Mouse (Mus musculus) layer of hippocampus, adult 8-10 months (tissue): ENCODE data around the gene Cep131. TPM values are rescaled to one million over a fixed set of nuclear protein-coding genes. Genes with fewer than 3 reads are reported as not detected.
A peak's percentile ranks its signal among the peaks of the same experiment; 100 is the strongest.

Experiments
- DNase-seq, 2 experiments: peaks; one replicate each; pipeline ENCODE4 v3.0.0; 2022; ENCODE audit warnings: low spot score in 2 of 2
- total RNA-seq, 4 experiments: library from RNA; stranded (reverse); gene quantifications; 2 replicates each; pipeline ENCODE4 v1.2.4; 2022

Gene Cep131
- total RNA-seq, 4 experiments from 2014 or later = 34.0 to 41.5 (median 35.9) TPM

DNA sequence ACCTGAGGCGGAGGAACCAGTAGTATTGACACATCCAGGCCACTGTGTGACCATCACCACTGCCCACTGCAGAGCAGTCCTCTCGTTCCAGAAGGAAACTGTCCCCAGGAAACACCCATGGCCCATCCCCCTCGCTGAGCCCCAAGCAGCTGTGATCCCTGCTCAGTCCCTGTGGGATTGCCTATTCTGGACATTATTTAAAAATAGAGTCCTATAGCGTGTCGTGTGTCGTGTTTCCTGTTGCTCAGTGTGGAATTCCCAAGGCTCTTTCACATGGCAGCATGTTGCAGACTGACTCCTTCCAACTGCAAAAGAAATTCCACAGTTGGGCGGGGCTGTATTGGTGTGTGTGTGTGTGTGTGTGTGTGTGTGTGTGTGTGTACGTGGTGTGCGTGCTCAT is 34.4 kb downstream of the Cep131 start:
- DNase-seq = no peak

DNA sequence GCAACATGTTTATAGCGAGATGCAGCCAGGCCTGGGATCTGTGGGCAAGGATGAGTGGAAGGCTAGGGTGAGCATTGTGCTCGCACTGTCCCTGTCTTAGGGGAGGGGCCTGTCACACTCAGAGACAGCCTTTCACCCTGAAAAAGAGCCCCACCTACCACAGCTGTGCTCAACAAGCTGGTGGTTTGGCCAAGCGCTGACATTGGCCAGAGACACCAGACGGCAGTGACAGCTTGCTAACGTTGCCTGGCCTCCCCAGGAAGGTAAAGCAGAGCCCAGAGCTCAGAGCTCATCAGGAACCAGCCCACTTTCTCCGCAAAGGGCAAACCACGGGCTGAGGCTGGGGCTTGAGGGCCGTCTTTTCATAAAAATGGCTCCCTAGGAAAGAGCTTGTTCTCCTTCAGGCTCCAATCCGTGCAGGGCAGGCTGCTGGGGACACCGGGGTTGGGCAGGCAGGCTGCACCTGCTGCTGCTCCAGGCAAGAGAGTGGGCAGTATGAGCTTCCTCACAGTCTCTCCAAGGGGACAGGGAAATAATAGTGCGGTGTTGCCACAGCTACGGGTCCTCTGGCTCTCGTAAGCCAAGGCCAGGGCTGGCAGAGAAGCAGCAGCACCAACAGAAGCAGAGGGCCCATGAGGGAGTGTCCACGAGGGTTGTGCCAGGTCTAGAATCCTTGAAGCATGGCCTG is 35.4 kb downstream of the Cep131 start:
- no peak for DNase-seq

DNA sequence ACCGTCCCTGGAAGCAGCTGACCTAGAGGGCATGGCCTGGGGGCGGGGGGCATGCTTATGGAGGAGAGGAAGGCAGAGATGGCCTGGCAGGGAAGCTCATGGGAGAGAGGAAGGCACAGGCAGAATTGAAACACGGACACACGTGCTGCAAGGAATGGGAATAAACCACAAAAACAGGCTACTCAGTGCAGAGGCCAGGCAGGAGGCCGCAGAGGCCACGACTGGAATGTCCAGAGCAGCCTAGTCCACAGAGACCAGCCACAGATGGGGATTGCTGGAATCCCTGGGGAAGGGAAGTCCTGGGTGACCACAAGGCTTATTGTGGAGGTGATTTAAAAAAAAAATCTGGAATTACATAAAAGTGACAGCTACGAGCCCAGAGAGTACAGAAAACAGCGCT is 37.6 kb downstream of the Cep131 start:
- no peak for DNase-seq

DNA sequence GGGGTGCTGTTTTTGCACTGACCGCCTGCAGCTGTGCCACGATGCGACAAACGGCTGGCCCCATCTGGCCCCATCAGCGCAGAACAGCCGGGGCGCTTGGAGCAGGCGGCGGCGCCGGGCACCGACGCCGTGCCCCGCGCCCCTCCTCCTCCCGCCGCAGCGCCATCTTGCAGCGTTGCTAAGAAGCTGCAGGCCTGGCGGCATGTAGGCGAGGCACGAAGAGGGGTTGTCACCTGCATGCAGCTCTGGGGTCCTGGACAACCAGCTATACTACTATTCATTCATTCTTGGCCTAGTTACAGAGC is 38.4 kb downstream of the Cep131 start:
- DNase-seq = no peak

DNA sequence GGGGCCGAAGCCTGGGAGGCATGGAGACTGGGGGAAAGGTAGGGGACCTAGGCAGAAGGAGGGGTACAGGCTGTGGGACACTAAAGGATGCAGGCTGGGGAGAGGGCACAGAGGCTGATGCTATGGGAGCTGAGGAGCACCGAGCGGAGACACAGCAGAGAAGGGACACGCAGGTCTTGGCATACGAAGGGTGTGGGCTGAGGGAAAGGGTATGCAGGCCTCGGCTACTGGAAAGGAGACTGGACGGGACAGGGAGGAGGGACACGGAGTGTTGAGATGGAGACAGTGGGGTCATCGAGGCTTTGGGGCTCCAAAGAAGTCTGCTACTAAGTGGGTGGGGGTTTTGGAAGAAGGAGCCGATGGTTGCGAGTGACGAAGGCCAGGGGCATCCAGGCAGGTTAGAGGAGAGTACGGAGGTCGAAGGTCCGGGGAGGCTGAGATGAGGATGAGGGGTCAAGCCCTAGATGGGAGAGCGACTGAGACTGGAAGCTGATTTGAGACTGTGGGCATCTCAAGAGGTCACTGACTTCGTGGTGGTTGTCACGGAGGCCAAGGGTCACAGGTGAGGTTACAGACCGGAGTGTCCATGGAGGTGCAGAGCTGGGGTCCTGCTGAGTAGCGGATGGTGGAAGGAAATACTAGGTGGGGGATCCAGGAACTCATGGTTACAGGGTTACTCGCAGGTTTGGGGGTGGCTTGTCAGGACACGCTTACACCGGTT is 38.9 kb downstream of the Cep131 start:
- no peak for DNase-seq

DNA sequence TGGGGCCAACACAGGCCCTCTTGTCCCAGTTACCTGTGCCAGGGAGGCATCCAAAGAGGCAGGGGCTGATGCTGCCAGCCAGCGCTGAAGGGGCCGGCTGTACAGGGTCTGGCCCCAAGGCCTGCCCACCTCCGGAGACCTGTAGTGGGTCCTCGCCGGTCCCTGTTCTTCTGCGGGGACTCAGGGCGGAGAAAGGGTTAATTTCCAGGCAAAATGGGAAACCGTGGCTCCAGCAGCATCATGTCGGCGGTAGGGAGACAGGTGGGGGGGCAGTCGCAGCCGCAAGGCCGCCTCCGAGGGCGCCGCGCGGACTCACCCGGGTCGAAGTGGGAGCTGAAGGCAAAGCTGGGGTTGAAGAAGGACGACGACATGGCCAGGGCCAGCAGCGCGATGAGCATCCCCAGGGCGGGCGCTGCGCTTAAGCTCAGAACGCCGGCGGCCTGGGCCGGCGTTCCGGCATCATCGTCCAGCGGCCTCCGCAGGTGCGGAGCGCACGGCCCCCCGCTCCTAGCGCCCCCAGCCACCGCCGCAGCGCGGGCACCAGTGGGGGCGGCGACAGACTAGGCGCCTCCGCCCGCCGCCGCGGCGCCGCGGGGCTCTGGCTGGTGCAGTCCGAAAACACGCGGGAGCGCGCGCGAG is 40.0 kb downstream of the Cep131 start, which contains the start of gene Aatk:
TSS of gene Aatk (minus strand) at position 615 of the 639 bp plus-strand sequence.
- DNase-seq = no peak

DNA sequence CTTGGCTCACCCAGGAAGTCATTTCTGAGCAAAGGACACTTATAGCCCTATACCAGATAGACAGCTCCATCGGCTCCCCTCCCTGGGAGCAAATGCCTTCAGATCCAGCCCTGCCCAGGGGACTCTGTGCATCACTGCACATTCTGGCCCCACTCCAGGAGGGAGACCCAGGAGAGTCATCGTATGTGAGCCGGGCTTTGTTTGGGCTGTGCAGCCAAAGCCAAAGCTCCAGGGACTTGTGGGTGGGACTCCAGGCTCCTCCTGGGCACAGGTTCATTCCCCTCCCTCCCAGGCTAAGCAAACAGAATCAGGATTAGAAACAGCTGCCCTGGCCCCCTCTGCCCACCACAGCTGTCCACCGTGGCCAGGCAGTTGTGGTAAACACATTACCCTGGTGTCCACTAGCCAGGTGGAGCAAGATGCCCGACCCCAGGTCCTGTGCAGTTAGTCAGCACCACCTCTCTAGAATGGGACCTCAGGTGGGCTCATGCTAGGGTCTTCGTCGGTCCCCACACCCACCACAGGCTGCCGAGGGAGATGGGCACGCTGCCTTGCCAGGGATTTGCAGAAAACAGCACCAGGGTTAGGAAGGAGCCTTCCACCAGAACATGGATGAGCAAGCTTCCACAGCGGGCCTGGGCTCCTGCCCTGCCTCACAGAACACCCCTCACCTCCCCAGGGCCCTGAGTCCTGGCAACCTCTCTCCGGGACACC is 40.6 kb downstream of the Cep131 start:
- no peak for DNase-seq

DNA sequence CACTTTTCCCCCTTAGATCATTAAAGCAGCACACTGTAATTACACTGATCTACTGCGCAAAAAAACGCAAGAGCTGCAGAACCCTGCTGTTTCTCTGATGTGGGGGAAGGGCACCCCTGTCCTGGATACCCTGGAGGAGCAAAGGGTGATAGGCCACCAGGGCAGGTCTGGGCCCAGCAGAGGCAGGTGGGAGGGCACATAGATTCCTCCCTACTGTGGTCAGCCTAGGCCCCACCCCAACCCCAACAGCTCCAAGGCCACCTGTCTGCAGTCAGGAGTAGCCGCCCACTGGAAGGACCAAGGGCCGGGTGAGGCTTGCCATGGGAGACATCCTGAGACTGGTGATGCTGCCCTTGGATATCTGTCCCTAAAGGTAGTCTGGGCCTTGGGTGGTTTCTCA is 41.3 kb downstream of the Cep131 start:
- no peak for DNase-seq

DNA sequence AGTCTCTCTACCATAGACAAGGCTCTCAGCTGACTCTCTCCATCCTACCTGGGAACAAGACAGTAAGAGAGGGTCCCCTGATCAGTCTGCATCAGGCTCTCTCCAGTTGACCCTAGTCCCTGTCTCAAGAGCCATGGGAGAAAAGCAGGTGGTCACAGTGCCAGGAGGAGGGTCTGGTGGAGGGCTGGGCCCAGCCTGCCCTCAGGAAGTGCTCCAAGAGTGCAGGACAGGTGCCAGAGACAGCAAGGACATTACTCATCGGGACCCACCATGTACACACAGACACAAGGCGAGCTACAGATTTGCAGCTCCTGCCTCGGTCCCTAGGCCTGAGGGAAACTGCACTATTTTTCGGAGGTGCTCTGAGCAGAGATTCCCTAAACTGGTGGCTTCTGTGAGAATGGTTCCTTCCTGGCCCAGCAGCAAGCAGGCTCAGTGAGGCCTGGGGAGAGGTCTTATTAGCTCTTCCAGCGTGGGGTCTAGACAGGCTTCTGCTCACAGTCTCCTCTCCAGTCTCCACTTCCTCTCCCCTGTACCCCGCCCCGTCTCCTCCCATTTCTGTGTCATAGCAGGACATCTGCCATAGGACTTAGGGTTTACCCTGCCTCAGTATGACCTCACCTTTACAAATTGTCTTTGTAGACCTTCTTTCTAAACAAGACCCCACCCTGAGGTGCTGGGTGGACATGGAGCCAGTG is 44.3 kb downstream of the Cep131 start:
- no peak for DNase-seq

DNA sequence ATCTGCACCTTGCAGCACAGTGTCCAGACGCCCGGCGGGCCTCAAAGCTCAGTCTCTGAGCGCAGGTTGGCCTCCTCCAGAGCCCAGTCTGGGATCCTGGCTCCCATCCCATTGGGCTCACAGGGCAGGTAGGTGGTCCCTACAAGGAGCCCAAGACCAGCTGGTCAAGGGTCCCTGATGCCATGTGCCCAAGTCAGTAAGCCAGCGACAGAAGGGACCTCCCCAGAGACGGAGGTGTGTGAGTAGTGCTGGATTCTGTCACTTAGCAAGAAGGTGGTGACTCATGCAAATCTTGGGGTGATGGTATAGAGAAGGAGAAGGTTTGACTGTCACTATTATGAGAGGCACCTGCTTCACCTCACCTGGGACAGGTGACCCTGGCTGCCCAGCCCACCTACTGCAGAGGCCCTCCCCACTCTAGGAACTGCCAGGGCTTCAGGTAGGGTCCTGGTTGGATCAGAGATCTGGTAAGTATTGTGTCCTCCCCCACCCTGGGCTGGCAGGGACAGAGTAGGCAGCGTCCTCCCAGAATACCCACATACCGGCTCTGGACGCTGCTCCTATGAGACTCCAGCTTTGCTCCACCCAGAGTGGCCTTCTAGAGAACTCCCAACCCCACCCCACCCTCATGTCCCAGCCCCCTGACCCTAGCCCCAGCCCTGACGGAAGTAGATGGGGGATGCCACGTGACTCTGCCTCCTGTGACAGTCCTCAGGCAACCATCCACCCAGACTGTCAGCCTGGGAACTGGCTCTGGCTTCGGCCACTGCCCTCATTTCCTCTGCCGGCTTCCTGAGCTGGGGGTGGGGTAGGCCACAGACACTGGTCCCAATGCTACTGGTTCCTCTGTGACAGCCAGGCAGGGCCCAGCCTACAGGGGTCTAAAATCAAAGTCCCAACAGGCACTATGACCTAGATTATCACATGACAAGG is 45.2 kb downstream of the Cep131 start:
- DNase-seq = no peak

DNA sequence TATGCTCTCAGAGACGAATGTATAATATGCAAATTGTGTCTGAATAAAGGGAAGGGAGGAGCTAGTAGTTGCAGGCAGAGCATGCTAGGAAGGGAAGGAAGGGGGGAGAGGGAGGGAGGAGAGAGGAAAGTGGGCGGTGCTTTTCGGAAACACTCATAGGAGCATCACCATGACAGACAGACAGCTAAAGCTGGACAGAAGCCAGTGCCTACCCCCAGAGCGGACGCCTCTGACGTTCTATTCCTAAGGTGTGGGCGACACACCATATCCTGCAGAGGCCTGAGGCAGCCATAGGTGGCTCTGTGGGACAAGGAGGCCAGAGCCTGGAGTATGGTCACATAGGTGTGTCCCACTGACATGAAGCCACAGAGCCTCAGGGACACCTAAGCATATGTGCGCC is 46.2 kb downstream of the Cep131 start:
- peak in 1 of 2 experiments; percentile 56 for DNase-seq

DNA sequence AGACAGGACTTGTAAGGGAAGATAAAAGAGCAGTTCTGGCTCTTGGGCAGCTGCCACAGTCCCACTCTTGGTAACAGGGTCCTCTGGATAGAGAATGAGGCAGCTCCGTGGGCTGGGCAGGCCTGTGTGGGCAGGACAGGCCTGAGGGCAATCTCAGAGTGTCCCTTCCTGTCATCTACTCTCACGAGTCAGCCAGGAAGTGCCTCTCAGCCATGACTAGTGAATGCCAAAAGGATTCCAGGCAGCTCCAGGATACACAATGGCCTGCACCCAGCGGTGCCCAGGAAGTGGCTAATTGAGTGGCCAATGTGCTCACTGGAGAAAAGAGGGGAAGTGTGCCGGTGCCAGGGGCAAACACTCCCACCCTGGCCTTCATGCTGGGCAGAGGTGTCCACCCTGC is 47.0 kb downstream of the Cep131 start:
- DNase-seq = no peak

DNA sequence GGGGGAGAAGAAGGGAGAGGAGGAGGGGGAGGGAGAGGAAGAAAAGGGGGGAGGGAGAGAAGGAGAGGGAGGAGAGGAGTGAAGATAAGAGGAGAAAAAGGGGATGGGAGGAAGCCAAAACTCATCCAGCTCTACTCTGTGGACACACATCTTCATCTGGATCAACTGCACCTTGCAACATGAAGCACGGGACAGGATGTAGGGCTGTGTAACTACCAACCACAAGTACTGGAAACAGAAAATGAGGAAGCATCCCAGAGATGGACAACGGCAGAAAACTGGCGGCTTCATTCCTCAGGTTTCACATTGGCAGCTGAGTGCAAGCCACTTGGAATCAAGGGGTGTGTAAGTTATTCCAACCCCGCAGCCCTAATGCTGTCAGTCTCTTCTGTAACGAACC is 51.9 kb downstream of the Cep131 start:
- DNase-seq = no peak

DNA sequence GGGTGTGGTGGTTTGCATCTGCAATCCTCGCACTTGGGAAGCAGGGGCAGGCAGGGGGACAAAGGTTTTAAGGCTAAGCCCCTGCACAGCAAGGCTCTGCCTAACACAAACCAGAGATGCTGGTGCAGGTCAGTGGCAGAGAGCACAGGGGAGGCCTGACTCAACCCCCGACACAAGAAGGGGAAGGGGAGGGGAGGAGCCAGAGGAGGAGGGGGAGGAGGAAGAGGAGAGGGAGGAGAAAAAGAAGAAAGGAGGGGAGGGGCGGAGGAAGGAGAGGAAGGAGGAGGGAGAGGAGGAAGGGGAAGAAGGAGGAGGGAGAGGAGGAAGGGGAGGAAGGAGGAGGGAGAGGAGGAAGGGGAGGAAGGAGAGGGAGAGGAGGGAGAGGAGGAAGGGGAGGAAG is 52.3 kb downstream of the Cep131 start:
- no peak for DNase-seq

DNA sequence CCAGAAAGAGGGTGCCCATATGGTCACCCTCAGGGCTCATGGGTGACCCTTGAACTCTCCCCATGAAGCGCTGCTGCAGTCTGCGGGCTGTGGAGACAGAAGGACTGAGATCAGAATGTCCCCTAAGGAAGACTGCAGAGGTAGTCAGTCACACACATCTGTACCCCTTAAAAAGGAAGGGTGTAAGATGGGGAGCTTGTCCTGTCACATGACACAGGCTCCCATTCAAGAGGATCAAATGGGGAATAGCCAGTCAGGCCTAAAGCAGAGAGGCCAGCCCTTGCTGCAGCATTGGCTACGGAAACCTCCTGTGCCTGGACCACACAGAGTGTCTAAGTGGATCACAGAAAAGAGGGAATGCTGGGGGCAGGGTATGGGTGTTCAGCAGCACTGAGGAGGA is 53.2 kb downstream of the Cep131 start:
- no peak for DNase-seq

DNA sequence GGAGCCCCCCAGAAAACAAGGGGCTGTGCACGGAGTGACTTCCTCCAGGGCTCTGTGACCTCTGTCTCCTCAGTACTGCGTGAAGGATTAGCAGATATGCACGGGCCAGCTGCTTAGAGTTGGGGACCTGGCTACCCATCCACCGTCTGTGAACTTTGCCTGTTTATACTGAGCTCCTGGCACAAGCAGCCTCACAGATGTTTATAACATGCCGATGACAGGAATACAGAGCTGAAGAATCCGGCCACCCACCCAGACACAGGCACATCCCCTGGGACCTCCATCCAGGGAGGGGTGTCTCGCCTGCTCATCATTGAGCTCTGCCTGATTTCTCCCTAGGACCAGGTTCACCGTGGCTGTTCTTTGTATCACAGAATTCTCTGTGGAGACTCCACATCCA is 54.6 kb downstream of the Cep131 start:
- DNase-seq = no peak

DNA sequence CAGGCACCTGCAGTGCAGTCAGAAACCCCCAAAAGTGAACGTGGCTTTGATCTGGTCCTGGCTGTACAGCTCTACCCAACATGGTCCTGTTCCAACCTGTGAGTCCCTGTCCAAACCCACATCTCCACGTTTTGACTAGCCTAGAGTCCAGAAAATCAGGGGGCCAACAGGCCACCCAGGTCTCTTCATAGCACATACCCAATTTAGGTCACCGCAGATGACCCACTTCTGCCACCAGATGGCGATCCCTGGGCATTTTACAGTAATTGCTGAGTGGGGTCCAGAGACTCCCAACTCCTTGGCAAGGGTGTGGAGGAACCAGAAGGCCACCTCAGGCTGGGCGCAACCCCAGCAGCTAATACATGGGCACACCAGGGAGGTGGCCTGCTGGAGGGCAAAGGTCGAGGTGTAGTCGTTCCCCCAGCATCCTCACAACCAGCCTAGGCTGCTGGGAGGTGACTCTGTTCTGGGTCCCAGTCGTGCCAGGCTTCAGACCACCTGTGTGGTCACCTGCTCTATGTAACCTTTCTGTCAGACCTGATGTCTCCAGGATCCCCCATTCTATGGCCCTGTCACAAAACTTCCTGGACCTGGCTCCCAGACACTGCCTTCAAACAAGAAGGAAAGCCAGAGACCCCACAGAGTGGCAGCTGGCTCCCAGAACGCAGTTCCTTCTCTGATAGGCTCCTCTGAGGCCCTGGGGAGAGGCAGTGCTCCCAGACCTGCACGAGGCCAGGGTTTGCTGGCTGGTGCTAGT is 56.3 kb downstream of the Cep131 start:
- DNase-seq = no peak

DNA sequence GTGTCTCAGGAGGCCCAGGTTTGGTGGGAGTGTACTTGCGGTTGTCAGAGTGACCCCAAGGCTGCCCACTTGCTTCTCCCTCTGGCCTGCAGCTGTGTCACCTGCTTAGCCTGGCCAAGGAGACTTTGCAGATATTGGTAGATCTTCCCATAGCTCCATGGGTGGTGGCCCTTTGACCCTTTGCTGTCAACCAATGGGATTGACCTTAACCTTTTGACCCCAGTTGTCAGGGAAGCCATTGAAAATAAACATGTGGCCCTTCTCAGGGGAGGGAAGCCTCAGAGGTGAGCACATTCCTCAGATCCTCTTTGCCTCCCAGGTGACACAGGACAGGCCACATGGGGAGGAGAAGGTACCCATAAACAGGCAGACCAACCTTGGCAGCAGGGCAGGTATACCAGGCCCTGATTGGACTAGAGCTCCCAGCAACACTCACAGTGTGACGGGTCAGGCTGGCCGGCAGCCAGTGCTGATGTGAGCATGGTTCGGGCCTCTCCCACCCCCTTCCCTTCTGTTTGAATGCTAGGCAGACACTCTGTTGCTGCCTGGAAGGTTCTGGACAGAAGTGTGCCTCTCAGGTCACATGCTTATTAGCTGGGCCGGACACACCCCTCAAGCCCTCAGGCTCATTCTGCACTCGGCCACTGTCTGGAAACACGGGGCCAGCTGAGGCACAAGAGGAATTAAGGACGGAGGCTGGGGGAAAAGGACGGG is 57.0 kb downstream of the Cep131 start:
- DNase-seq = no peak
